Mouse (Mus musculus) hindbrain, embryonic 11.5 days (tissue): ENCODE data around the gene Cltb. TPM values are rescaled to one million over a fixed set of nuclear protein-coding genes. Genes with fewer than 3 reads are reported as not detected.
A peak's percentile ranks its signal among the peaks of the same experiment; 100 is the strongest.

Source experiments
- ATAC-seq: fragments of 200-750 bp; cut with Nextera tagmentation; 2 replicates; pipeline ENCODE4 v1.8.0; 2017; ENCODE audit warnings: mild to moderate bottlenecking, moderate TSS enrichment, moderate library complexity; ENCODE audit not compliant: low FRiP score
- DNase-seq: peaks from one replicate; pipeline ENCODE4 v3.0.0-alpha.2; 2015; ENCODE audit warnings: low spot score
- H3K27ac ChIP-seq: fragments of 300-500 bp; sonication (generic); 2 replicates; pipeline ENCODE4 v1.5.1; 2014; ENCODE audit warnings: mild to moderate bottlenecking, low read depth, low read length
- H3K27me3 ChIP-seq: fragments of 300-500 bp; sonication (generic); 2 replicates; pipeline ENCODE4 v1.6.1; 2014; ENCODE audit warnings: mild to moderate bottlenecking, low read length, moderate library complexity, mixed read lengths; ENCODE audit not compliant: control insufficient read depth, insufficient read depth
- H3K36me3 ChIP-seq: fragments of 300-500 bp; sonication (generic); 2 replicates; pipeline ENCODE4 v1.6.1; 2014; ENCODE audit warnings: mild to moderate bottlenecking, low read length, moderate library complexity, mixed read lengths; ENCODE audit not compliant: control insufficient read depth, insufficient read depth
- H3K4me1 ChIP-seq: fragments of 300-500 bp; sonication (generic); replicated peaks from 2 replicates; pipeline ENCODE4 v1.6.1; 2014; ENCODE audit warnings: low read length, mixed read lengths; ENCODE audit not compliant: control insufficient read depth, insufficient read depth
- H3K4me2 ChIP-seq: fragments of 300-500 bp; sonication (generic); replicated peaks from 2 replicates; pipeline ENCODE4 v1.6.1; 2014; ENCODE audit warnings: mild to moderate bottlenecking, low read depth, low read length
- H3K4me3 ChIP-seq: fragments of 300-500 bp; sonication (generic); 2 replicates; pipeline ENCODE4 v1.5.1; 2014; ENCODE audit warnings: low read depth, low read length
- H3K9ac ChIP-seq: fragments of 300-500 bp; sonication (generic); 2 replicates; pipeline ENCODE4 v1.6.1; 2014; ENCODE audit warnings: low read depth, low read length
- H3K9me3 ChIP-seq: fragments of 300-500 bp; sonication (generic); 2 replicates; pipeline ENCODE4 v1.6.1; 2016; ENCODE audit warnings: low read length; ENCODE audit not compliant: control insufficient read depth
- WGBS: fragments of 180-500 bp; shearing (Covaris S2); extraction: QIAGEN DNeasy Blood & Tissue Kit; methylation state at CpG from one replicate; pipeline ENCODE4 v1.1.7; 2014; 5-methylcytosine and 5-hydroxymethylcytosine counted together
- polyA plus RNA-seq: library from polyadenylated mRNA; unstranded; fragments of >200 nt; fragmentation: Nextera tagmentation; extraction: Ambion mirVana; gene quantifications from 2 replicates; pipeline ENCODE4 v1.2.1, GENCODE M21; 2014

Gene Cltb
- polyA plus RNA-seq, 1 experiment from 2014 or later, result 36.8 TPM

DNA sequence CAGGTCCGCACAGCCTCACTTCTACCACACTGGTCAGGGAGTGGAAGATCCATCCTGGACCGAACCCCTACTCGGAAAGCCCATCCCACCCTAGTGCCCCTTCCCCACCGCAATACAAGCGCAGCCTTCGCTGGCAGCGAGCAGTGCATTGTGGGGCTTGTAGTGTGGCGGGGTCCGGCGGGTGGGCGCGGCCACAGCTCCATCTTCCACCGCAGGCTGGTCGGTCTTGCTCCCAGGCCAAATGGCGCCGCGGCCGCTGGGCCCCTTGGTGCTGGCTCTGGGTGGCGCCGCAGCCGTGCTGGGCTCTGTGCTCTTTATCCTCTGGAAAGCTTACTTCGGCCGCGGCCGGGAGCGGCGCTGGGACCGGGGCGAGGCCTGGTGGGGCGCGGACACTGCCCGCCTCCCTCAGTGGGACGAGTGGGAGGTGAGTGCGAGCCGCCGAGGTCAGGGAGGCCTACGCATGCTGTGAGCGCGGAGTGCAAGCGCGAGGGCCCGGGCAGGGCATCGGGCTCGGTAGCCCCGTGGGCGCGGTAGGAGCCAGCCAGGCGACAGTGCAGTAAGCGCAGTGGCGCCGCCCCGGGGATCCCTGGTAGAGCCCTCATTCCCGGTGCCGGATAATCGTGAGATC lies 36.2 kb downstream of the Cltb start, which contains the start of gene Arl10:
TSS of gene Arl10 (plus strand) at position 162 of the 628 bp plus-strand sequence.
- Histone ChIP-seq H3K27me3 (no peaks in the 10 kb centered on the region), H3K4me3 (peak within 1 kb of the TSS; percentile 94), H3K36me3 (no peaks in the 10 kb centered on the region), H3K4me2 (peak within 1 kb of the TSS; percentile 85), H3K9ac (peak within 1 kb of the TSS; percentile 92), H3K4me1 (no peaks in the 10 kb centered on the region), H3K27ac (peak within 1 kb of the TSS; percentile 72), H3K9me3 (no peaks in the 10 kb centered on the region)
- ATAC-seq (peak; percentile 94), DNase-seq (peak; percentile 88)
- WGBS, result under 1% methylated on average over 53 of the region's 55 CpGs

DNA sequence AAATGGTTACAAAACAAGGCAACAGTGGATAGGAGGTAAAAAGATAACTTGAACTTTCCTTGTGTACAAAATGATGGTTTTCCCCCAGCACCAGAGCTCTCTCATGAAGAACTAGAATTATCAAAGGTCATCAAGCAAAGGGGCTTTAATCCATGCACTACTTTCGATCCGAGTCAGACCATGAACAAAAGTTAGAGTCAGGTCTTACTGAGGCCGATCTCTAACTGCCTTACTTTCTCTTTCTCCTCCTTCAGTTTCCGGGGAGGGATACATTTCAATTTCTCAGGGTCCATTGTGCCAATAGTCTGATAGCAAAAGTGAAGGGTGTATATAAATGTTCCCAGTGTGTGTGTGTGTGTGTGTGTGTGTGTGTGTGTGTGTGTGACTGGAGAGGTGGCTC lies 38.5 kb downstream of the Cltb start:
- H3K4me2 ChIP-seq, result no peak overlapping the region
- 80% methylated on average over 4 of the region's 4 CpGs for WGBS

DNA sequence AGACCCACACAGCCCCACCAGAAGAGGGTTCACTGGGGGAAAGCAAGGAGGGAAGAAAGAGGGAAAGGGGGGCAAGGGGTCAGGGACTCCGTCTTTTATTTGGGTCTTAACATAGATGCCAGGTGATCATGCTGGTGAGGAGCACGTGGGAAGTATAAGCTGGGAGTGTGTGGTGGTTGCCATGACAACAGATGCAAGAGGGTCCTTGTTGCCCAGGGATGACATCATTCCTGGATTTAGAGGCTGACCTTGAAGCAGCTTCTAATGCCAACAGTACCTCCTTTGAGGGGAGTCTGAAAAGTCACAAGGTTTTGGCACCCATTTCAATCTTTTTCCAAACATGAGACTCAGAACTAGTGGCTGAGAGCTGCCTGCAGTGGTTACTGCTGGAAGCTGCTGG lies 39.5 kb downstream of the Cltb start:
- H3K9ac ChIP-seq, result no peak overlapping the region
- H3K27ac ChIP-seq, result no peak overlapping the region
- H3K36me3 ChIP-seq, result no peaks in the 10 kb centered on the region
- DNase-seq (no peak), ATAC-seq (no peak)
- WGBS, result 44% methylated on average over 2 of the region's 2 CpGs
- H3K9me3 ChIP-seq, result no peaks in the 10 kb centered on the region
- no peaks in the 10 kb centered on the region for H3K27me3 ChIP-seq
- no peaks in the 10 kb centered on the region for H3K4me1 ChIP-seq
- H3K4me2 ChIP-seq, result no peak overlapping the region
- no peak overlapping the region for H3K4me3 ChIP-seq

More for the DNA sequence above, 38.5 kb downstream of the Cltb start:
- H3K9me3 ChIP-seq, result no peaks in the 10 kb centered on the region
- DNase-seq (no peak), ATAC-seq (no peak)
- no peaks in the 10 kb centered on the region for H3K27me3 ChIP-seq
- no peaks in the 10 kb centered on the region for H3K36me3 ChIP-seq
- H3K27ac ChIP-seq, result no peak overlapping the region
- no peak overlapping the region for H3K4me3 ChIP-seq
- no peak overlapping the region for H3K9ac ChIP-seq
- no peaks in the 10 kb centered on the region for H3K4me1 ChIP-seq

DNA sequence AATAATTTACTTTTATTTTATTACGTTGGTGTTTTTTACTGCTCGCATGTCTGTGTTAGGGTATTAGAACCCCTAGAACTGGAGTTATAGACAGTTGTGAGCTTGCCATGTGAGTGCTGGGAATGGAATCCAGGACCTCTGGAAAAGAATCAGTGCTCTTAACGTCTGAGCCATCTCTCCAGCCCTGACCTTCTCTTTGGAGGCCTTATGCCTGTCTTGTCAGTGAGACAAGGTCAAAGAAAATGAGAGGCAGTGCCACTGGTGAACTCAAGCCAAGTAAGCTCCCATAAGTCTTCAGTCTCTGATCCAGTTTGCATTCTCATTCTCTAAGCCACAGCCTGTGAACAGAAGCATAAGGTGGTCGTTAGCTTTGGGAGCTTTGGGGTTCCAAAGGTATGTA lies 40.4 kb downstream of the Cltb start:
- Histone ChIP-seq H3K9me3 (no peaks in the 10 kb centered on the region), H3K36me3 (no peaks in the 10 kb centered on the region), H3K27ac (no peak overlapping the region), H3K9ac (no peak overlapping the region), H3K27me3 (no peaks in the 10 kb centered on the region), H3K4me3 (no peak overlapping the region), H3K4me1 (no peaks in the 10 kb centered on the region), H3K4me2 (no peak overlapping the region)
- 74% methylated on average over 4 of the region's 4 CpGs for WGBS
- DNase-seq, result no peak
- ATAC-seq, result no peak

DNA sequence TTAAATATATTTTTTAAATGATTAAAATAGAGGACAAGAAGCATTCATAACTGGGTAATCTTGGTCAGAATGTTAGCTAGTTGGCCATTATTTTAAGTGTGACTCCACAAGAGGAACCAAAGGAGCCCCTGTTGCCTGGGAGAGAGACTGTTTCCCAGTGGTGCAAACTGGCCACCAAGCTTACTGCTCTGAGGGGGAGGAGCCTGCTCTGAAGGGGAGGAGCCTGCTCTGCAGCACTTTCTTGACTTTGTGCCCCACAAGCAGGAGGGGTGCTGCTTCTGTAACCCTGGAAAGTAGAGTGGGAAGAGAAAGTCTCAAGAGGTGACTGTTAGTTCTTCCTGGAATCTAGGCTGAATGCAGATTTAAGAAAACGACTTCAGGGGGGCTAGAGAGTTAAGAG lies 41.9 kb downstream of the Cltb start:
- no peak overlapping the region for H3K27ac ChIP-seq
- no peaks in the 10 kb centered on the region for H3K4me1 ChIP-seq
- no peak overlapping the region for H3K4me3 ChIP-seq
- H3K36me3 ChIP-seq, result no peaks in the 10 kb centered on the region
- ATAC-seq (no peak), DNase-seq (no peak)
- 59% methylated on average over 1 of the region's 1 CpGs for WGBS
- H3K27me3 ChIP-seq, result no peaks in the 10 kb centered on the region
- H3K4me2 ChIP-seq, result no peak overlapping the region
- H3K9me3 ChIP-seq, result no peaks in the 10 kb centered on the region
- H3K9ac ChIP-seq, result no peak overlapping the region

DNA sequence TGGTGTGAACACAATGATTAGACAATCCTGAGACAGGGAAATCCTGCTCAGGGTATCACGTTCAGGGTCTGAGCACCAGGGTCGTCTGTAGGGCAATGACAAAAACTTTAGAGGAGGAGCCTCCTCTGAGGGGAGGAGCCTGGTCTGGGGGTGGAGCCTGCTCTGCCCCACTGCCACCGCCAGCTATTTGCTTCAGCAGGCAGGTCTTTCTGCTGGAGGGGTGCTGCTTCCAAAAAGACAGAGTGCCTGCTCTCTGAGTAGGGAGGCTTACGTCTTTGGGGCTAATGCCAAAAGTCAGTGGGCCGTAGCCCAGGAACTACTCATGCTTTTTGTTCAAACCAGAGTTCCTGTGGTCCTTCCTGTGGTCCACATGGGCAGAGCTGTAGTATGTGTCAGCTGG lies 42.8 kb downstream of the Cltb start:
- Histone ChIP-seq H3K4me2 (no peak overlapping the region), H3K9ac (no peak overlapping the region), H3K4me1 (no peaks in the 10 kb centered on the region), H3K36me3 (no peaks in the 10 kb centered on the region), H3K4me3 (no peak overlapping the region), H3K27ac (no peak overlapping the region), H3K27me3 (no peaks in the 10 kb centered on the region), H3K9me3 (no peaks in the 10 kb centered on the region)
- DNase-seq (no peak), ATAC-seq (no peak)
- 44% methylated on average over 5 of the region's 5 CpGs for WGBS

DNA sequence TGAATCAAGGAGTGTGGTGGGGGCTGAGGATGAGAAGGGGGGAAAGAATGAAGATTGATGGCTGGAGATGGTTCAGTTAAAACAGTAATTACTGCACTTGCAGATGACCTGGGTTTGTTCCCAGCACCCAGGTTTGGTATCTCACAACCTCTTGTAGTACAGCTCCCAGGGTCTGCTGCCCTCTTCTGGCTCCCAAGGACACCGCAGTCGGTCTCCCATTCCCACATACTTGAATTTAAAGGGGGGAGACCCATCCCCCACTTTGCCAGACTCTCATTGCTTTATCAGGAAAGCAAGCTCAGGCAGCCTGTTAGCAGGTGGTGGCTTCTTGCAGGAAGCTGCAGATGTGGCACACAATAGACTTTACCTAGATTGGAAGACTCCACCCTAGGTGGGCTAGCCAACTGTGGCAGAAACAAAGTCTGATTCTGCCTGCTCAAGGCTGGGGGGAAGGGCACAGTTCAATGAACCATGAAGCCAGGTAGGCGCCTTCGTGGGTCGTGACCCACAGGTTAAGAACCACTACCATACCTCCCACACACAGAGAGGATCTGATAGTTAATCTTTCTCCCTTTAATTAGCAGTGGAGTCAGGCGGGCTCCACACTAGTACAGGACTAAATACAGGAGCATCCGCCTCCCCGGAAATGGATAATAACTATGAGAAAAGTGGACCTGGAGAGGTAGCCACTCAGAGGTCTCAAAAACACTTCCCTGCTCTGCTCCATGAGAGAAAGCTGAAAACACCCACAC lies 45.4 kb downstream of the Cltb start:
- H3K4me1 ChIP-seq, result no peaks in the 10 kb centered on the region
- H3K9ac ChIP-seq, result 0 out of 2 replicates have a peak overlapping the region, but pooled peaks have one; percentile 38
- peak overlapping the region; percentile 99 for H3K4me3 ChIP-seq
- H3K27me3 ChIP-seq, result no peaks in the 10 kb centered on the region
- no peak overlapping the region for H3K27ac ChIP-seq
- no peaks in the 10 kb centered on the region for H3K9me3 ChIP-seq
- H3K4me2 ChIP-seq, result peak overlapping the region; percentile 51
- DNase-seq (peak; percentile 65), ATAC-seq (peak; percentile 64)
- H3K36me3 ChIP-seq, result no peaks in the 10 kb centered on the region
- WGBS, result 47% methylated on average over 8 of the region's 8 CpGs

DNA sequence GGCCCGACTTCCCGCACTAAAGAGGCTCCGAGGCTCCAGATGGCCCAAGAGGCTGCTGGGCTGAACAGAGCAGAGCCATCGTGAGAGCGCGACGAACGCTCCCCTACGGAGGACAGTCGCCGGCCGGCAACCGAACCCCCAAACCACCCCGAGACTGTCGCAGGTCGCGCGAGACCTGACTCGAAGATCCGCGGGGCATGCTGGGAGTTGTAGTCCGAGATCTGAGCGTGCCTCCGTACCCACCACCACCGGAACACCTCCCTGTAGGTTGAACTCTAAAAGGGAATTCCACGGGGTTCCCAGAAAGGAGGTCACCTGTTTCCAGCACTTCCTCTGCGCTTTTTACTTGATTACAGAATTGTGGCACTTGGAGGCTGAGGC lies 46.0 kb downstream of the Cltb start, which contains the start of gene 4833439L19Rik:
TSS of gene 4833439L19Rik (minus strand) at position 235 of the 381 bp plus-strand sequence.
- H3K36me3 ChIP-seq, result no peaks in the 10 kb centered on the region
- H3K9me3 ChIP-seq, result no peaks in the 10 kb centered on the region
- 0% methylated on average over 24 of the region's 27 CpGs for WGBS
- no peaks in the 10 kb centered on the region for H3K4me1 ChIP-seq
- ATAC-seq (peak; percentile 91), DNase-seq (peak; percentile 99)
- peak within 1 kb of the TSS; percentile 74 for H3K27ac ChIP-seq
- H3K4me3 ChIP-seq, result peak within 1 kb of the TSS; percentile 99
- H3K9ac ChIP-seq, result peak within 1 kb of the TSS; percentile 99
- H3K4me2 ChIP-seq, result peak within 1 kb of the TSS; percentile 51
- no peaks in the 10 kb centered on the region for H3K27me3 ChIP-seq
